Mouse (Mus musculus) heart, embryonic 13.5 days (tissue): Measurements from ENCODE around the gene Tbxas1. TPM values are rescaled to one million over a fixed set of nuclear protein-coding genes. Genes with fewer than 3 reads are reported as not detected.

ENCODE experiments used
- ATAC-seq: fragments of 200-750 bp; cut with Nextera tagmentation; 2 replicates; pipeline ENCODE4 v1.8.0; 2017; ENCODE audit warnings: moderate TSS enrichment; ENCODE audit not compliant: insufficient number of reproducible peaks, low FRiP score, low TSS enrichment; ENCODE audit errors: extremely low read depth
- H3K27ac ChIP-seq: fragments of 300-500 bp; sonication (generic); replicated peaks from 2 replicates; pipeline ENCODE4 v1.5.1; 2015; ENCODE audit warnings: moderate library complexity, mild to moderate bottlenecking, inconsistent platforms
- H3K27me3 ChIP-seq: fragments of 300-500 bp; sonication (generic); replicated peaks from 2 replicates; pipeline ENCODE4 v1.6.1; 2015; ENCODE audit warnings: mild to moderate bottlenecking, inconsistent platforms
- H3K36me3 ChIP-seq: fragments of 300-500 bp; sonication (generic); 2 replicates; pipeline ENCODE4 v1.6.1; 2015; ENCODE audit warnings: mild to moderate bottlenecking, inconsistent platforms
- H3K4me1 ChIP-seq: fragments of 300-500 bp; sonication (generic); 2 replicates; pipeline ENCODE4 v1.6.1; 2015; ENCODE audit warnings: inconsistent platforms
- H3K4me2 ChIP-seq: fragments of 300-500 bp; sonication (generic); 2 replicates; pipeline ENCODE4 v1.6.1; 2015; ENCODE audit warnings: inconsistent platforms, mild to moderate bottlenecking, moderate library complexity
- H3K4me3 ChIP-seq: fragments of 300-500 bp; sonication (generic); 2 replicates; pipeline ENCODE4 v1.5.1; 2015; ENCODE audit warnings: moderate library complexity, mild to moderate bottlenecking, inconsistent platforms
- H3K9ac ChIP-seq: fragments of 300-500 bp; sonication (generic); 2 replicates; pipeline ENCODE4 v1.6.1; 2015; ENCODE audit warnings: inconsistent platforms, mild to moderate bottlenecking, moderate library complexity
- H3K9me3 ChIP-seq: fragments of 300-500 bp; sonication (generic); 2 replicates; pipeline ENCODE4 v1.6.1; 2016; ENCODE audit warnings: inconsistent platforms
- WGBS: fragments of 180-500 bp; shearing (Covaris S2); methylation state at CpG from one replicate; pipeline ENCODE4 v1.1.7; 2015; ENCODE audit warnings: mixed read lengths; 5-methylcytosine and 5-hydroxymethylcytosine counted together
- polyA plus RNA-seq: library from polyadenylated mRNA; unstranded; fragments of >200 nt; fragmentation: Nextera tagmentation; extraction: Ambion mirVana; gene quantifications from 2 replicates; pipeline ENCODE4 v1.2.1, GENCODE M21; 2015

Gene Tbxas1
- polyA plus RNA-seq, 1 experiment from 2014 or later: 2.4 TPM

GRCm38 (mm10) chr6:38914181-38914580, 39.0 kb downstream of the Tbxas1 start:
- WGBS: 74% methylated on average over 10 of the region's 10 CpGs
- Histone ChIP-seq H3K9ac (no peak overlapping the region), H3K4me3 (no peak overlapping the region), H3K36me3 (no peaks in the 10 kb centered on the region), H3K27me3 (no peaks in the 10 kb centered on the region), H3K9me3 (no peaks in the 10 kb centered on the region), H3K4me1 (peaks cover 81% of the 10 kb centered on the region), H3K4me2 (no peak overlapping the region), H3K27ac (no peak overlapping the region)
- no peak for ATAC-seq

- no peak for ATAC-seq
- no peak overlapping the region for H3K4me2 ChIP-seq
- no peak overlapping the region for H3K4me3 ChIP-seq
- H3K36me3 ChIP-seq: no peaks in the 10 kb centered on the region
- WGBS: 71% methylated on average over 5 of the region's 5 CpGs
- no peaks in the 10 kb centered on the region for H3K9me3 ChIP-seq
- peaks cover 72% of the 10 kb centered on the region for H3K4me1 ChIP-seq
- no peak overlapping the region for H3K27ac ChIP-seq
- H3K27me3 ChIP-seq: no peaks in the 10 kb centered on the region
- no peak overlapping the region for H3K9ac ChIP-seq
Measured at GRCm38 (mm10) chr6:38915776-38916175, 40.6 kb downstream of the Tbxas1 start.

GRCm38 (mm10) chr6:38916571-38916970, 41.4 kb downstream of the Tbxas1 start:
- WGBS: 61% methylated on average over 4 of the region's 4 CpGs
- ATAC-seq: no peak
- H3K27ac ChIP-seq: no peak overlapping the region
- no peak overlapping the region for H3K4me3 ChIP-seq
- H3K9ac ChIP-seq: no peak overlapping the region
- no peak overlapping the region for H3K4me2 ChIP-seq
- H3K4me1 ChIP-seq: peaks cover 72% of the 10 kb centered on the region
- H3K9me3 ChIP-seq: no peaks in the 10 kb centered on the region
- H3K27me3 ChIP-seq: no peaks in the 10 kb centered on the region
- H3K36me3 ChIP-seq: no peaks in the 10 kb centered on the region

- Histone ChIP-seq H3K4me1 (peaks cover 72% of the 10 kb centered on the region), H3K27ac (0 out of 2 replicates have a peak overlapping the region, but pooled peaks have one; percentile 33), H3K27me3 (no peaks in the 10 kb centered on the region), H3K4me3 (no peak overlapping the region), H3K9ac (no peak overlapping the region), H3K9me3 (no peaks in the 10 kb centered on the region), H3K4me2 (no peak overlapping the region), H3K36me3 (no peaks in the 10 kb centered on the region)
- no peak for ATAC-seq
- WGBS: 27% methylated on average over 3 of the region's 3 CpGs
Measured at GRCm38 (mm10) chr6:38917415-38917814, 42.2 kb downstream of the Tbxas1 start.

GRCm38 (mm10) chr6:38918728-38919127, 43.5 kb downstream of the Tbxas1 start:
- Histone ChIP-seq H3K27me3 (no peaks in the 10 kb centered on the region), H3K9me3 (no peaks in the 10 kb centered on the region), H3K4me1 (peaks cover 72% of the 10 kb centered on the region), H3K27ac (no peak overlapping the region), H3K36me3 (no peaks in the 10 kb centered on the region), H3K4me3 (no peak overlapping the region), H3K9ac (no peak overlapping the region), H3K4me2 (peak overlapping the region; percentile 7; the same call in 1 of the 2 replicates)
- no peak for ATAC-seq
- WGBS: 86% methylated on average over 4 of the region's 4 CpGs

- no peak for ATAC-seq
- Histone ChIP-seq H3K27me3 (no peaks in the 10 kb centered on the region), H3K9me3 (no peaks in the 10 kb centered on the region), H3K27ac (no peak overlapping the region), H3K4me2 (peak overlapping the region; percentile 7; the same call in 1 of the 2 replicates), H3K4me3 (peak overlapping the region; percentile 2; the same call in 1 of the 2 replicates), H3K36me3 (no peaks in the 10 kb centered on the region), H3K4me1 (peaks cover 72% of the 10 kb centered on the region), H3K9ac (no peak overlapping the region; the same call in 1 of the 2 replicates)
- 82% methylated on average over 14 of the region's 14 CpGs for WGBS
Measured at GRCm38 (mm10) chr6:38919135-38919740, 44.0 kb downstream of the Tbxas1 start.

GRCm38 (mm10) chr6:38920141-38920540, 44.9 kb downstream of the Tbxas1 start:
- ATAC-seq: no peak
- no peaks in the 10 kb centered on the region for H3K27me3 ChIP-seq
- H3K9ac ChIP-seq: no peak overlapping the region
- no peaks in the 10 kb centered on the region for H3K9me3 ChIP-seq
- peak overlapping the region; percentile 4; the same call in 1 of the 2 replicates for H3K4me2 ChIP-seq
- WGBS: 86% methylated on average over 6 of the region's 6 CpGs
- H3K4me1 ChIP-seq: peaks cover 72% of the 10 kb centered on the region
- H3K4me3 ChIP-seq: no peak overlapping the region
- no peak overlapping the region for H3K27ac ChIP-seq
- no peaks in the 10 kb centered on the region for H3K36me3 ChIP-seq

- Histone ChIP-seq H3K4me1 (peaks cover 66% of the 10 kb centered on the region), H3K27ac (peak overlapping the region; percentile 57), H3K9ac (no peak overlapping the region), H3K36me3 (no peaks in the 10 kb centered on the region), H3K4me2 (peak overlapping the region; percentile 45), H3K4me3 (no peak overlapping the region), H3K9me3 (no peaks in the 10 kb centered on the region; the same call in 1 of the 2 replicates), H3K27me3 (no peaks in the 10 kb centered on the region)
- ATAC-seq: no peak
- 39% methylated on average over 17 of the region's 17 CpGs for WGBS
Measured at GRCm38 (mm10) chr6:38921095-38921809, 46.0 kb downstream of the Tbxas1 start.

GRCm38 (mm10) chr6:38921810-38922116, 46.6 kb downstream of the Tbxas1 start:
- Histone ChIP-seq H3K36me3 (no peaks in the 10 kb centered on the region), H3K27me3 (no peaks in the 10 kb centered on the region), H3K9me3 (no peaks in the 10 kb centered on the region; the same call in 1 of the 2 replicates), H3K4me1 (peaks cover 68% of the 10 kb centered on the region), H3K4me2 (peak overlapping the region; percentile 45), H3K4me3 (no peak overlapping the region), H3K27ac (peak overlapping the region; percentile 57; the same call in 1 of the 2 replicates), H3K9ac (no peak overlapping the region)
- ATAC-seq: no peak
- WGBS: 61% methylated on average over 8 of the region's 8 CpGs

GRCm38 (mm10) chr6:38922517-38922916, 47.3 kb downstream of the Tbxas1 start:
- Histone ChIP-seq H3K9me3 (no peaks in the 10 kb centered on the region; the same call in 1 of the 2 replicates), H3K4me3 (no peak overlapping the region), H3K27ac (peak overlapping the region; percentile 8; the same call in 1 of the 2 replicates), H3K4me2 (no peak overlapping the region), H3K4me1 (peaks cover 65% of the 10 kb centered on the region), H3K27me3 (no peaks in the 10 kb centered on the region), H3K9ac (no peak overlapping the region), H3K36me3 (no peaks in the 10 kb centered on the region)
- no peak for ATAC-seq
- WGBS: 60% methylated on average over 2 of the region's 2 CpGs

- H3K9ac ChIP-seq: no peak overlapping the region
- H3K4me1 ChIP-seq: peaks cover 56% of the 10 kb centered on the region
- peak overlapping the region; percentile 47; the same call in 1 of the 2 replicates for H3K4me2 ChIP-seq
- ATAC-seq: no peak
- WGBS: 73% methylated on average over 4 of the region's 4 CpGs
- no peak overlapping the region for H3K4me3 ChIP-seq
- H3K36me3 ChIP-seq: no peaks in the 10 kb centered on the region
- H3K27me3 ChIP-seq: peaks cover 4% of the 10 kb centered on the region; the same call in 1 of the 2 replicates
- H3K27ac ChIP-seq: peak overlapping the region; percentile 59; the same call in 1 of the 2 replicates
- H3K9me3 ChIP-seq: no peaks in the 10 kb centered on the region; the same call in 1 of the 2 replicates
Measured at GRCm38 (mm10) chr6:38923450-38923849, 48.2 kb downstream of the Tbxas1 start.
